Mouse (Mus musculus): ENCODE results near the gene Hand2. TPM values are rescaled to one million over a fixed set of nuclear protein-coding genes. Genes with fewer than 3 reads are reported as not detected.

Gene Hand2
- total RNA-seq, 2 experiments from 2014 or later: not detected

- DNase-seq (ENCODE audit: low spot score in 2 of 2): no peak
These were observed 20.2 kb downstream of the Hand2 start for GRCm38 (mm10) chr8:57340840-57341540.

DNA sequence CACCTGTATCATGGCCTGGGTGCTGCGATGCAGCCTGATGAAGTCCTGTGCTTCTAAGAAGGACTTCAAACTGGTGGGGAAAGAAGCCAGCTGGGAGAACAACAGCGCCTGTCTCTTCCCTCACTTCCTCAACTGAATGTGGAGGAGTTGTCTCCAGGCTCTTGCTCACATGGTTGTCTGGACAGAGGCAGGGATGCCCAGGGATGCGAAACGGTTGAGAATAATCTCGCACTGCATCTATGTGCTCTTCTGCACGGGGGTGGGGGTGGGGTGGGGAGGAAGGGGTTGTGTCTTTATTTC is 20.7 kb downstream of the Hand2 start:
- no peak for DNase-seq (ENCODE audit: low spot score in 2 of 2)

- no peak for DNase-seq (ENCODE audit: low spot score in 2 of 2)
These were observed 21.8 kb downstream of the Hand2 start for GRCm38 (mm10) chr8:57342386-57343090.

DNA sequence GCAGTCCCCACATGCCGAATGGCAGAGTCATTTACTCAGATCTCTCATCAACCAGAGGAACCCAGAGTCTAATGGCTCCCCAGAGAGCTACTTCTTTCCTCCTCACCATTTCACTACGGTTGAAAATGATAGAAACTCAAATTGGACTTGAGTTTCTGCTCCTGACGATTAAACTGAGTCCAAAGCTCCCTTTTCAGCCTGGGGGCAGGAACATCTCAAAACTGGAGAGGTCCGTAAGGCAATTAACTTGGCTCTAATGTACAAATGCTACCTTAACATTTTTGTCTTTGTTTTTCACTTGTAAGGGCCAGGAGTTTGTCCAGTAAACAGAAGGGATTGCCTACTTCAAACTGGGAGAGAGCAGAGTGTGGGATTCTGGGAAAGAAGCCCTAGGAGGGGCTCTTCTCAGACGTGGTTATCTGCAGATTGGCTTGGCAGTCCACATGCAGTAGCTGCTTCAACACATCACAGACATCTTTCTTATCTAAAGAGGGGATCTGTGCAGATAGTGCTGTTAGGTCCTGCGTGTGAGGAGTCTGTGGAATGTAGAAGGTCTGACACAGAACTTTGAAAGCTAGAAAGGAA is 23.0 kb downstream of the Hand2 start:
- DNase-seq (ENCODE audit: low spot score in 2 of 2): no peak

- DNase-seq (ENCODE audit: low spot score in 2 of 2): no peak
These were observed 24.4 kb downstream of the Hand2 start for GRCm38 (mm10) chr8:57344956-57345870.

- no peak for DNase-seq (ENCODE audit: low spot score in 2 of 2)
These were observed 25.6 kb downstream of the Hand2 start for GRCm38 (mm10) chr8:57346371-57346770.

DNA sequence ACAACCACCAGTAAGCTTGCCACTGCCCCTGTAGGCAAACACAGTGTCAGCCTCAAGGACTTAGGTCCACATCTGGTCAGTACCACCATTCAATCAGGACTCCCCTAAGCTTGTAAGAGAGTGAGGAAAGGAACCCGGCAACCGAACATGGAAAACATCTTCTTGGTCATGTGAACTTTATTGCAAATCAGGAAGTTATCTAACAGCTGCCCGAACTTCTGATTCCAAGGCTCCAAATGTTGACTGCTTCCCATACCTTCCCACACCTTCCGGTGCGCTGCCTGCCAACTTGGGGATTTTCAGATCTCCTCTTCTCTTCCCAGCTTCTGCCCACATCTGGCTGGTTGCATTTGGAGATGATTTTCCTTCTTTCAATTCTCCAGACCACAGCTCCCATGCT is 26.4 kb downstream of the Hand2 start:
- no peak for DNase-seq (ENCODE audit: low spot score in 2 of 2)

DNA sequence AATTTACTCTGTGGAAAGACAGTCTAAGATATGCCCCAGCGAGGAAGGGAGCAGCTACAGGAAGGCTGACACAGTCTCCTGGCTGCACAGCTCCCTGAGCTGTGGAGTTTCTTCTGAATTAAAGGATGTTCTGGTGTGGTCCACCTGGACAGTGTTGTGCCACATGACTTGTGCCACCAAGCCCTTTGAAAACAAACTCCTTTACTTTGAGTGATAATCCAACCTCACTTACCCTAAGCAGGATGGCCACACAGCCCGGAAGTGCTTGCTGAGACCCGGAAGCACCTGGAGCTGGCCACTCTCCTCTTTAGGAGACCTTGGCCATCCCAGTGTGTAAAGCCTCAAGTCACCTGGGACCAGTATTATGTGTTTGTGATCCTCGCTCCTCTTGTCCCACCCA is 27.5 kb downstream of the Hand2 start:
- no peak for DNase-seq (ENCODE audit: low spot score in 2 of 2)

DNA sequence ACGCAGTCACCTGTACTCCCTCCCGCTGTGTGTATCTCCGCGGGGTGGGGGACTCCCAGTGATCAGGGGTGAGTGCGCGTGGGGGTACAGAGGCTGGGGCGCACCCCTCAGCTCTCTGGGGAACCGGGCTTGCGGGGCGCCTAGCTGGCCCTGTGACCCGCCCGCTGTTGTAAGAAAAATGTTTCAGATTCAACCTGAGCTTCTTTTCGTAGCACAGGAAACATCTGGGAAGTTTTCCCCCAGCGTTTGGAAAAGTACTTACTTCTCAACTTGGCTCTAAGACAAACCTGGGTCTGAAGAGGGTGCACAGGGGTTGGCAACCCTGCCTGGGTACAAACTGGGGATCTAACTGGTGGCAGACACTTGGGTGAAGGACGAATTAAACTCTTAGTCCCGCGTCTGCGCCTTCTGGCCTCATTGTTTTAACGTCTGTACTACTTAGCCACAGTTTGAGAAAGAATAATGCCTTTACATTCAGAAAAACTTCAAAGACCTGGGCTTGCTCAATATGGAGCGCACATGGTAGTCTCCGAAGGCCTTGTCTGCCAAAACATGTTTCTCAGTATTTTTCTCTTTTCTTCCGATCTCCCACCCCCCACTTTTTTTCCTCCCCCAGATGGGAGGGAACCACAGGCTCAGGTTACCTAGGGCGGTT is 28.2 kb downstream of the Hand2 start:
- DNase-seq (ENCODE audit: low spot score in 2 of 2): no peak

- DNase-seq (ENCODE audit: low spot score in 2 of 2): no peak
These were observed 31.1 kb downstream of the Hand2 start for GRCm38 (mm10) chr8:57351861-57352260.

DNA sequence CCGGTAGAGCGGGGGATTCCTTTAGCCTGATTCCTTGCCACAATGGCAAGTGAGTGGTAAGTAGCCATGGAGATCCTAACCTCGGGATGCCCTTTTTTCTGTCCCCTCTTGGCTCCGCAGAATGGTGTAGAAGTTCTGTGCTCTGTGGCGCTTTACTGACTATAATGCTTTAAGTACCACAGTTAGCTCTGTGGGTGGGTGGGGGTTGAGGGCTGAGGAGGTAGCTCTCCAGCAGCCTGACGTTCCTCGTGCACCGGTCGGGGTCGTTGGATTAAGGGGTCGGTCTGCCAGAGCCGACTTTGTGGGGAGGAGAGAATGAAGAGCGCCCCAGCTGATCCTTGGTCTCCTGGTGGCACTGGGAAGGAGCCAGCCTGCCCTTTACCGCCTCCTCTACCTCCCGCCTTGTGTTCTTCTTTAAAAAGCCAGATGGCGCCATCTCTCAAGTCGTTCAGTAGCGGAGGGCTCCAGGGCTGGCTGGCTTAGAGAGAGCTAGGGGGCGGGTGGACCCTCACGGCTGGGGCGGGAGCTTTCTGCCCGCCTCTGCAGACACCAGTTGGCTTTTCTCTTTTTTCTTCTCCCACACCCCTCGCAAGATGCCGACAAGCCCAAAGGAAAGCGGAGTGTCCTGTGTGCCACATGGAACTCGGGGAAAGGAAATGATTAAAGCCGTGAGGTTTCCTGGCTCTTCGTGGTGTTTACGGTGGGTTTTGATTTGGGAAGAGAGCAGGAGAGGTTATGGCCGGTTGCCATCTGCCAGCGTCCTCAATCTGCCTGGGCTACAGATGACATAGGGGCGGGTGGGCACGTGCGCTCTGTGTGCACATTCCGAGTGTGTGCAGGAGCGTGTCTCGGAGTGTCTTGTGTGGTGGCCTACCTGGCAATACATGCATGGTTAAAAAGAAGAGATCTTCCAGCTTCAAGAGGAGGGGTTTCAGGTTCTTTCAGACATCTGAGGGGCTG is 32.8 kb downstream of the Hand2 start:
- peak; percentile 10 to 51 for DNase-seq (ENCODE audit: low spot score in 2 of 2)

- no peak for DNase-seq (ENCODE audit: low spot score in 2 of 2)
These were observed 34.1 kb downstream of the Hand2 start for GRCm38 (mm10) chr8:57354876-57355275.

- DNase-seq (ENCODE audit: low spot score in 2 of 2): no peak
These were observed 35.9 kb downstream of the Hand2 start for GRCm38 (mm10) chr8:57356529-57357325.

- no peak for DNase-seq (ENCODE audit: low spot score in 2 of 2)
These were observed 39.7 kb downstream of the Hand2 start for GRCm38 (mm10) chr8:57360493-57360892.

- DNase-seq (ENCODE audit: low spot score in 2 of 2): no peak
These were observed 40.4 kb downstream of the Hand2 start for GRCm38 (mm10) chr8:57361003-57361805.

DNA sequence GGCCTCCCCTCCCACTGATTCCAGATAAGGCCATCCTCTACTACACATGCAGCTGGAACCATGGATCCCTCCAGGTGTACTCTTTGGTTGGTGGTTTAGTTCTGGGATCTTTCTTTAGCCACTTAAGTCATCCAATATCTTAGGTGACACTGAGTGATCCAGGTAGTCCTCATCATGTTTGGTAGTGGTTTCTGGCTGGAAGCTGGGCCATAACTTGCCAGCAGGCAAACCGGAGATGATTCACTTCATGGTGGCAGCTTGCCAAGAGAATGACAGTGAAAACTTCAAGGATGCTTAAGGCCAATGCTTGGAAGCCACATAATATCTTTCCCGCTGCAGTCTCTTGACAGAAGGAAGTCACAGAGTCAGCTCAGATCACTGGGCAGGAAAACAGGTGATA is 42.1 kb downstream of the Hand2 start:
- no peak for DNase-seq (ENCODE audit: low spot score in 2 of 2)

GRCm38 (mm10) chr8:57374044-57374443 is 53.3 kb downstream of the Hand2 start:
- no peak for DNase-seq (ENCODE audit: low spot score in 2 of 2)

Measured in layer of hippocampus, postnatal 10 days (tissue).